Mouse (Mus musculus) T-helper 2 cell (primary cell): Measurements from ENCODE around the gene Glis3.

Experiments used
- in situ Hi-C: fragments of 300-600 bp; cut with MboI, MseI; formaldehyde crosslinking; loops from one replicate; pipeline ENCODE4 v1.15.1; 2025; ENCODE audit warnings: high pct_unique_total_duplicates

Glis3 gene

DNA sequence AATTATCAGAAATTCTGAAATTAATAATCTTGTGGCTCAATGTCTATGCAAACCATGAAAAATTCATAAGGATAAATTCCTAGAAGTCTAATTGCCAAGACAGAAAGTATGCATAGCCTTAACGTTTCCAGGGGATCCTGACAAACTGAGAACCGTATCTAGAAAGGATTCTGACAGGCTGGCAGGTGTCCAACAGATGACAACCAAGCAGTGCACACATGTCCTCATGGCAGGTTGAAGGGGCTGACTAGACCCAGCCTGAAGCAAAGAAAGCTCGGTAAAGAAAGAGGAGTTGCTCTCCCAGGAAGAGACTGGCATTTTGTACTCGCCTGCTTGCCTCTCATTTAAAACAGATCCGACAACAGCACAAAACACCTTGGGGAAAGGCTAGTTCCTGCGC is 184.0 kb downstream of the Glis3 start:
- in situ Hi-C loops: loop anchor here (10.0 kb wide), 1 partner anchor 1129 kb away; no protein-coding TSS in a partner anchor

- in situ Hi-C loops: loop anchor here (10.0 kb wide), 1 partner anchor 1131 kb away; no protein-coding TSS in a partner anchor
These were observed 186.1 kb downstream of the Glis3 start for GRCm38 (mm10) chr19:28493605-28494260.

- in situ Hi-C loops: no loop called here
These were observed 201.8 kb downstream of the Glis3 start for GRCm38 (mm10) chr19:28478055-28478454.

DNA sequence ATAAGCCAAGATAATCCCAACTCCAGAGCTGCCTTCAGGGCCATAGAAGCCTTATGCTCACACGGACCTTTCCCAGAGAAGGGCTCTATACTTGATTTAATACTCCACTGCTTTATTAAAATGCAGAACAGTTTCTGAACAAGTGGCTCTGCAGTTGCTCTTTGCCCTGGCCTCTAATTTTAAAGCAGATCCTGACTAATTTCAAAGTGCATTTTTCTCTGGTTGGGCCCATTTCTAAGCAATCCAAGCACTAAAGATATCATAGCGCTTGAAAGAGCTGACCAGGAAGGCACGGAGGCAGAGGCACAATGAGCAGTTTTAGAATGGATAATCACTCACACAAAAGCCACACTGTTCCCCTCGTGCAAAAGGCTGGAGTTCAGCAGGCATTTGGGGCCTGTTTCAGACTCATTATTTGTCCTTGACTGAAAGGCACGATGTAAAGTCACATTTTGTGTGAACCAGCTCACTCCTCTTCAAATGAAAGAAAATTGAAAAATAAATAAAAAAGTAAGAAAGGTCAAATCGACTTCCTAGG is 202.5 kb downstream of the Glis3 start:
- in situ Hi-C loops: no loop called here

GRCm38 (mm10) chr19:28473621-28474020 is 206.3 kb downstream of the Glis3 start:
- in situ Hi-C loops: no loop called here

DNA sequence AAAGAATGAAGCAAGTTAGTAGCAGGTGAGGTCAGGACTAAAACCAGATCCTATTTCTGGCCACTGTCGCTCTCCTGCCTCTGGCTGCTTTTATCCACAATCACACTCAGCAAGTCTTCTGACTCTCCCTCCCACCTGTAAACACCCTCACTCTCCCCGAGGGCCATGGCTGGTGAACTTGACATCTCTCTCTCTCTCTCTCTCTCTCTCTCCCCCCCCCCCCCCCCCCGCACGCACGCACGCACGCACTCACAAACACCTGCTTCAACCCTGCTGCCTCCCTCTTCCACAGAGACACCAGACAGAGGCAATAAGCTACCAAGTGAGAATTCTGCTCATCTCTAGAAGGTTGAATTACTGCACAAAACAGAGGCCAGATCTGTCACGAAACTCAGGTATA is 208.7 kb downstream of the Glis3 start:
- in situ Hi-C loops: no loop called here

DNA sequence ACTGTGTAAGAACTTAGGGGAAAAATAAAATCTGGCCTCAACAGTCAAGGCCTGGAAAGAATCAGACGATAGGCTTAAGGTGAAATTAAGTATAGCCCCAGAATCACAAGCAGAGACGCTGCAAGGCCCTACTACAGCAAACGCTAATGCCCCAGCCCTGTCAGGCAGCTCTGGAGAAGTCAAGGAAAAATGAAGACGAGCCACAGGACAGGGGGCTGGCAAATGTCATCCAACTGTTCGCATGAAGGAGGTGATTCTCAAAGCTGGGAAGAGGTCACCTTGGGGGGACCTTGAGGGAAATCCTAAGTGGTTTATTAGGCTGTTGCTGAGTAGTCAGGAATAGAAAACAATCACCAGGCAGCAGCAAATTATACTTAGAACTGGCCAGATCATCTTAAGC is 214.1 kb downstream of the Glis3 start:
- in situ Hi-C loops: no loop called here

- in situ Hi-C loops: no loop called here
These were observed 225.5 kb downstream of the Glis3 start for GRCm38 (mm10) chr19:28454331-28454730.

DNA sequence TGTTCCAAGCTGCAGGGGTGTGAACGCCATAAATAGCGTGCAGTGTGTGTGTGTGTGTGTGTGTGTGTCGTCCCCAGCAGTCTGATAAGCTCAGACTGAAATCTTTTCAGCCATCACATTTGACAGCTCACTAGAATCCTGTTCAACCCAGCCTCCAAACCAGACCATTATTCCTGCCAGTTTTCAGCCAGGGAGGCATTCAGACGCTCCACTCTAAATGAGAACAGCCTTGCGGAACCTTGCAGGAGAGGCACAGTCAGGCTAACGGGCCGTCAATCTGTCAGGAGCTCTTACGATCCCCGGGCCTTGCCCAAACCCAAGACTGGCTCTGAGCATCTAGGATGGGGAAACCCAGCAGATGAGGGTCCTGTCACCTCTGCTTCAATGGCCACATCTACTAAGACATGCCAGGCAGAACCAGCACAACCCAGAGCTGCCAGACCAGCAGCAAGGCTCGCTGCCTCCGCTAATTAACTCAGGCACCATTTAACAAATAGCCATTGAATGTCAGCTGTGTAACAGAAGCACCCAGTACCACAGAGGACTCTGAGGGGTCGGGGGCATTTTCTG is 226.8 kb downstream of the Glis3 start:
- in situ Hi-C loops: no loop called here

DNA sequence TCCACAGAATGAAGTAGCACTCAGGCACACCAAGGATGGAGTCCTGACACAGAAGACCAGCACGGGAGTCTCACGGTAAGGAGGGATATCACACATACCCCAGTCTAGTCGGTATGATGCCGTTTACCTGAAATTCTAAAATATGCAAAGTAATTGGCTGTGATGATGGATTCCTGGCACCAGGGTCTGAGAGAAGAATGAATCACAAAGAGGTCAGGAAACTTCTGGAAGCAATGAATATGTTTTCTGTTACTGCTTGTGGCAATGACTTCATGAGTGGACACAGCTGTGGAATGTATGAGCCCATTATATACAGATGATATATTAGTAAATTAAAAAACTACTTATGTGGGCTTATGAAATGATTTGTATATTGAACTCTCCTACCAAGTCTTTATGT is 231.1 kb downstream of the Glis3 start:
- in situ Hi-C loops: loop anchor here (25.0 kb wide), 1 partner anchor 1138 kb away; no protein-coding TSS in a partner anchor

DNA sequence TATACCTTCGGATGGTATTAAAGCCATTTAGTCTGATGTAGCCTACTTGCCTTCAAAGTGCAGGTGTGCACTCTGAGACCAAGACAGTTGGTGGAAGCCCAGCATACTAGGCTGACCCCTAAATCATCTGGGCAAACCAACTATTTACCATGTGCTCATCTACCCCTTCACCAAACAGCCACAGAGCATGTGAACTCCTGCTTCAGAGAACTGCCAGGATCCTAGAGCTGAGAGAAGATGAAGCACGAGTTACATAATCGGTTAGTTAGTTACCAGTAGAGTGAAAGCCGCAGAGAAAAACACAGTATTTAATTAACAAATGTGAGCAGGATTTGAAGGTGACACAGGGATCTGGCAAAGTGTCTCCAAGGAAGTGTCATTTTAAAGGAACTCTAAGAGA is 237.7 kb downstream of the Glis3 start:
- in situ Hi-C loops: loop anchor here (25.0 kb wide), 1 partner anchor 1145 kb away; no protein-coding TSS in a partner anchor

DNA sequence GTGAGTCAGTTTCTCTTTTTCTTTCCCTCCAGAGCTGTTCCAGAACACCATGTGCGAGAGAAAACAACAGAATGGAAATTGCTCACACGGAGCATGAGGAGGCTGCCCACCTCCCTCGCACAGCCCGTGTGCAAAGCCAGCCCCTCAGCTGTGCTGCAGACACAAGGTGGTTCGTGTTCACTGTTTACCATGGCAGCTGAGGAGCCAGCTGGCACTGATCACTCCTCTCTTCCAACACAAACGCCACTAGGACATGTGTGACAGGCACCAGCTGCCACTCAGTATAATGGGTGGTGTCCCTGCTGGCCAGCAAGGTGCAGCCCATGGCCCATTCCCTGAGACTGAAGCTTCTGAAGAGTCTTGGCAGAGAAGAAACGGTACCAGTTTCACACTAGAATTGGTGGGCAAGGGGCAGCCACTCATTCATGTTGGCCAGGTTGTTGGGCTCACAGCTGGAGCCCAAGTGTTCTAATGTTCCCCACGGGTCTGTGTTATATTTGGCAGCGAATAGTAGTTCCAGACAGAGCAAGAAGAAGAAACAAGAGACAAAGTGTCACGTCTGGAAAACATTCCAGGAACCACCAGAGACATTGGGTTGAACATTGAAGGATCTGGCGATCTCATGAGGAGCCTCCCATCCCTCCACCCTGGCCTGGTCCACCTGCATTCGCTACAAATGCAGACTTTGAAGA is 243.3 kb downstream of the Glis3 start:
- in situ Hi-C loops: loop anchor here (25.0 kb wide), 1 partner anchor 1151 kb away; no protein-coding TSS in a partner anchor

DNA sequence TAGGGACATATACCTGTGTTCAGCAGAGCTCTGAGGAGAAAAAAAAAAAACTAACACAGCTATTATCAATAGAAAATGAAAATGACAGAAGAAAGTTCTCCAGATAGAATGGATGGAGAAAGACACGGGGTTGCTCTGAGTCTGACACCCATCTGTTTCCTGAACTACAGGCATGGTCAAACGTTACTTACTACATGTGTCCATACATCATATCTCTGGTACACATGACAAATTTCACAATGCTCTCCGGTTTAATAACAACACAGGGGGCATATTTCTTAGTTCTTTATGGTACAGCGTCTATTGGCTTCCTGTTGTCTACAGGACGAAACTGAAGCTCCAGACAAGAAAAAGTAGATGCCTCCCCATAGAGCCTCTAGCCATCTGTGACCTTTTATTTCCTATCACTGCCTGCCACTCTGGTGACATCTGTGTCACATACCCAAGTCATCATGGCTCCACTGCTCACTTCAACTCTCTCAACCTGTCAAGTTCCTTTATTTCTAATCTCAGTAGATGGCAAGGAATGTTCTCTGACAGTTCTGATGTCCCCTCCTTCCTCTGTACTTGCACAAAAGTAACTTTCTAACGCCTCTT is 251.6 kb downstream of the Glis3 start:
- in situ Hi-C loops: loop anchor here (25.0 kb wide), 1 partner anchor 1159 kb away; no protein-coding TSS in a partner anchor

- in situ Hi-C loops: no loop called here
These were observed 255.7 kb downstream of the Glis3 start for GRCm38 (mm10) chr19:28424180-28424579.

DNA sequence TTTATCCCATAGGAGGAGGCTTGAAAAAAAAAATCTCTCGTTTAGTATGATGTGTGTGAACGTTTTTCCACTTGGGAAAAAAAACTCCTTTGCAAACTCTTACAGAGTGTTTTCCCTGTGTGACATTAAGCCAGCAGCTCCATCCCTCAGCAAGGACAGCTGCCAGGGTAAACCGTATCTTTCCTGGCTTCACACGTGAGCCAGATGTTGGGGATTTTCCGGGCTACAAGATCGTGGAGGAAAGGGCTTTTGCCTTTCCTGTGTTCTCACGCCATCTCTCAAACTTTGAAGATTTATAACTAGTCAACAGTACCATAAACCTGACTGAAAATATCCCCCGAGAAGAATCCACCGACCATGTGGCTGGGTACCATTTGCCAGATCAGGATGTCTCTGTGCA is 256.9 kb downstream of the Glis3 start:
- in situ Hi-C loops: no loop called here

DNA sequence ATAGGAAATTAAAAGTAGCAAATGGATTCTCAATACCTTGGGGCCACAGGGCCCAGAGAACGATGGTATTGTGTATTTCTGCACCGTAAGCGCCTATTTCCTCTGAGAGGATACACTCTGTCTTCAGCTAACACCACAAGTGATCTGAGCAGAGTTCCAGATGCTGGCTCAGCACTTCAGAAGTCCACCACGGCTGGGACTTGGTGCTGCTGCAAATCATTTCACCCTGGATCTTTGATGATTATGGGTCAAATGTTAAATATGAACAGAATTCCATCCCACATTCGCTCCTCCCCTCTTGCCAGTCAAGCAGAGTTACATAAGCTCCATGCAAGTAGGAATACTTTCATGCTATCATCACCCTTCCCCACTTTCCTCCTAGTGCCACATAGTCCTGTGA is 263.8 kb downstream of the Glis3 start:
- in situ Hi-C loops: no loop called here

- in situ Hi-C loops: no loop called here
These were observed 271.1 kb downstream of the Glis3 start for GRCm38 (mm10) chr19:28408787-28409186.

GRCm38 (mm10) chr19:28402956-28403355 is 276.9 kb downstream of the Glis3 start:
- in situ Hi-C loops: no loop called here

DNA sequence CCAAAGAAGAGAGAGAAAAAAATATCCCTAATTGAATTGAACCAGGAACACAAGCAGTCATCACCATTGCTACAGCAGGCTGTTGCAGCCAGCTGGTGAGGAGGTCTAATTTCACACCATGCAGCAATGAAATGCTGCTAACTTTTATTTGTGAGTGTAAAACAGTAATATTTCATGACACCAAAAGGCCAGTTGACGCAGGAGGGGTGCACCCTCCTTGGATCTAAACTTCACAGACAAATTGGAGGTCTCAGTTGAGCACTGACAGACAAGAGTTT is 284.4 kb downstream of the Glis3 start:
- in situ Hi-C loops: no loop called here

GRCm38 (mm10) chr19:28394826-28395583 is 284.9 kb downstream of the Glis3 start:
- in situ Hi-C loops: no loop called here

DNA sequence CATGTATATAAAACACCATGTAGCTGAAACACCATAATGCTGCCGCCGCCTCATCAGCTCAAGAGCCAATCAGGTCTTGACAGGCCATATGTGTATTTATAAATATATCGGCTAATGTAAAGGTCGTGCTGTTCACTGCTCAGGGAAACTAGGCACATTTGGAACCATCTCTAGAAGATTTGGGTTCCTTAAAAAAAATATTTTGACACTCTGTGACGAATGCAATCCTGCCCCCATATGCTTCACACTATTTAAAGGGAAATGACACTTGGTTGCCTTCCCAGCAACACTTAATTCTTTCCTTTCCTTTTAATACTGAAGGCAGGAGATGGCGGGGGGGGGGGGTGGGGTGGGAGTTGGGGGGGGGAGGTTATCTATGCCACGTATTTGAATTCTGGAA is 286.1 kb downstream of the Glis3 start:
- in situ Hi-C loops: no loop called here

DNA sequence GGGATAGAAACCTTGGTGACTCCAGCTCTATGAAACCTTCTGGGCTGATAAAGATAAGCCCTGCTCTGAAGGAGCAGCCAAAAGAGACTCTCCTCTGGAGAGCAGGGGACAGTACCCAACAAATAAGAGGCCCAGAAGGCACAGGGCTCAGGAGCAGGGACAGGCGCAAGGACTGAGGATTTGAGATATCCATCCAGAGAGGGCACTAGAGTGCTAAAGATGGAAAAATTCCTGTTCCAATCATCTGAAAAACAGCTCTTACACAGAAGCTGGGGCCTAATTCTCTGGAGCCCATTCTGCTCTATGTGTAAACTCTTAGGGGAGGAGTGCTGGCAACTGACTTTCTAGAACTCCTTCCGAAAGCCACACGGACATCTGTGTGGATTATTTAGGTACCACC is 287.0 kb downstream of the Glis3 start:
- in situ Hi-C loops: no loop called here
